Mouse (Mus musculus): Measurements from ENCODE around the gene Nup210.
"Not testable (repeated sequence)": the region's sequence is repeated elsewhere in the genome, so short reads cannot be mapped to it uniquely, and the experiment has no call there.

Nup210 gene

GRCm38 (mm10) chr6:91139846-91140245, 23.2 kb upstream of the Nup210 start:
- peak; percentile 91 for DNase-seq (ENCODE audit: low read depth, low spot score)

DNA sequence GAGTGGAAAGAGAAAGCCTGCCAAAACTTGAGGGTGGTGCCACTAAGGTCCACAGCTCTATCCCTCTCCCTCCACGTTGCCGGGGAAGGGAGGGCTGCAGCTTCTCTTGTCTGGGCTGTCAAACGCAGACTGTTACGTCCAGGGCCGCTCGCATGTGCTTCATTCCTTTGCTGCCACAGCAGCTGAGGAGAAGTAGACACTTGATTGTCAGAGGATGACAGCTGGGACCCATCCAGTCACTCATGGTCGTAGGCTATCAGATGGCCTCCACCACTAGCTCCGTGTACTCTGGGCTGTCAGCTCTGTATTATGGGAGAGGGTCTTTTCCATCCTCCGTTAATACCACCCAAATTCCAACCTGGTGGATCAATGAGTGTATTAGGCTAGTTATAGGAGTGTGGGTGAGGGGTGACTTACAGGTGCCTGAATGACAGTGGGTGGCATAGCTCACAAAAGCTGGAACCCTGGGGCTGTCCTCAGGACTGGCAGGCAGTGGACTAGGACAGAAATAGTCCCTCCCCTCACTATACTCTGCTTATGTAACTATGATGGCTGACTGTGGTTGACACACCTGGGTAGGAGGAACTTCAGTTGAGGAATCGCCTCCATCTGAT, 20.8 kb upstream of the Nup210 start:
- no peak for DNase-seq (ENCODE audit: low read depth, low spot score)

DNA sequence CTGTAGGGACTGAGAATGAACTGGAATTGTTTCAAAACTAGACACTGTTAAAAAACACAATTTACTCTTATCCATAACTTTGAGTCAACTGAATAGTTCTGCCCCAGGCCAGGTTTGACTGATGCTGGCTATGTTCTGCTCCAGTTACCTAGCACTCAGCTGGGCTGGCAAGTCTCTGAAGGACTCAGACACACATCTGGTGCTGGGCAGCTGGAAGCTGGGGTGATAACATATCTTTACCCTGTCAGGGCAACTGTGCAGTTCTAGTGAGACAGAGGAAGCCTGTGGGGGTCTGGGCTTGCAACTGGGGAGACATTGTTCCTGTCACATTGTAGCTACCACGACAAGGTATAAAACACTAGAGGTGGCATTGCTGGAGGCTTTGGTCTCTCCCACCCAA, 14.2 kb upstream of the Nup210 start:
- DNase-seq (ENCODE audit: low read depth, low spot score), result no peak

- no peak for DNase-seq (ENCODE audit: low read depth, low spot score)
Measured at GRCm38 (mm10) chr6:91128996-91129395, 12.4 kb upstream of the Nup210 start.

- no peak for DNase-seq (ENCODE audit: low read depth, low spot score)
Measured at GRCm38 (mm10) chr6:91125228-91125585, 8.6 kb upstream of the Nup210 start.

GRCm38 (mm10) chr6:91124286-91125227, 7.9 kb upstream of the Nup210 start:
- no peak for DNase-seq (ENCODE audit: low read depth, low spot score)

- no peak for DNase-seq (ENCODE audit: low read depth, low spot score)
Measured at GRCm38 (mm10) chr6:91123453-91123852, 6.8 kb upstream of the Nup210 start.

DNA sequence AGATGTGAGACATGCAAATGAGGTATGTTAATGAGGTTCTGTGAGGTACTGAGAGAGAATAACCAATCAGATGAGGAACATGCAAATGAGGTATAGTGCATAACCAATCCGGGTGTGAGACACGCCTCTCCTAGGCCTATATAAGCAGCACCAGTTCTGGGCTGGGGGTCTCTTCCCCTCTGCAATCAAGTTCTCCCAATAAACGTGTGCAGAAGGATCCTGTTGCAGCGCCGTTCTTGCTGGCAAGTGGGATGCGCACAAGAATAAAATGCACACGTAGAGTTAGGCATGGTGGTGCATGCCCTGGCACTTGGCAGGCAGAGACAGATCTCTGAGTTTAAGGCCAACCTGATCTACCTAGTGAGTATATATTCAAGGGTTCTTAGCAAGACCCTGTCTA, 4.5 kb upstream of the Nup210 start:
- DNase-seq (ENCODE audit: low read depth, low spot score), result not testable (repeated sequence)

DNA sequence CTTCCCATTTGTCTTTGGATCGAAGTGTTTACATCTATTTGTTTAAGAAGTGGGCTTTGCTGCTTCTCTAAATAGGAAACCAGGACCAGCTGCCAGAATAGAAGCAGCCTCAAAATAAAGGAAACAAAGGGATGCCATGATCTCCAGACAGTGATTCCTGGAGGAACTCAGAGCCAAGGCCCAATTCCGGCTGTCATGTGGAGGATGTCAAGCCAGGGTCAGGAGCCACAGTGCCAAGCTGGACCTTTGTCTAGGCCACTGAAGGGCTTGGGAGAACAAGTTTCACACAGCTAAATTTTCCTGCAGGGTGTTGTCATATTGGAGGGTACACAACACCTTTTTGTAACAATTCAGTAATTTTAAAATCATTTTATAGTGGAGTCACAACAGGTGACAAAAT, 3.6 kb upstream of the Nup210 start:
- no peak for DNase-seq (ENCODE audit: low read depth, low spot score)

DNA sequence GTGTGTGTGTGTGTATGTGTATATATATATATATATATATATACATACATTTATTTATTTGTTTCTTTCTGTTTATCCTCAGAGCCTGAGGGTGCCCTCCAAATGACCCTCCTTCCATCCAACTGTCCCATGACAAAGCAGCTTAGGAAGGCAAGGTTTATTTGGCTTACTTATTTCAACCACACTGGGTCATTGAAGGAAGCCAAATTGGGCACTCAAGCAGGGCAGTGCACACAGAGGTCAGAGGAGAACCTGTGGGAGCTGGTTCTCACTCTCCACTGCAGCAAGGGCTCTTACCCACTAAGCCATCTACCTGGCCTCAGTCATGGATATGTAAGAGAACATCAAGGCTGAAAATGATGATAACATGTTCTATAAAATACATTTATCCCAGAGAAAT, 1.9 kb upstream of the Nup210 start:
- DNase-seq (ENCODE audit: low read depth, low spot score), result no peak

DNA sequence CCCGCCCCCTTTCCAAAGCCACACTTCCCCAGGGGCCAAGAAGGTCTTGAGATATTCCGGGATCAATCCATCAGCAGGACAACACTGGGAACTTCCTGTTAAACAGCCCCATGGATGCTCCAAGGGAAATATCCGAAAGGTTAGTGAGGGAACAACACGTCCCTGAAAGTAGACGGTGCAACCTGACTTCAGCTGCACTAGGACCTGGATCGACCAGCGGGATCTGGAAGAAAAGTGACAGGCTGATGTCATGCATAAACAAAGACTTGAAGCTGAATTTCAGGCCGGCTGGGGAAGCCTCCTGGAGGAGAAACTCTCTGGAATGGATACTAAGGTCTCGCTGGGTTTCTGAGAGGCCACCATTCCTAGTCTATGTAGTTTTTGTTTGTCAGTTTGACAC, 520 bp upstream of the Nup210 start:
- DNase-seq (ENCODE audit: low read depth, low spot score), result no peak

- DNase-seq (ENCODE audit: low read depth, low spot score), result no peak
Measured at GRCm38 (mm10) chr6:91115863-91116243, 776 bp downstream of the Nup210 start.

DNA sequence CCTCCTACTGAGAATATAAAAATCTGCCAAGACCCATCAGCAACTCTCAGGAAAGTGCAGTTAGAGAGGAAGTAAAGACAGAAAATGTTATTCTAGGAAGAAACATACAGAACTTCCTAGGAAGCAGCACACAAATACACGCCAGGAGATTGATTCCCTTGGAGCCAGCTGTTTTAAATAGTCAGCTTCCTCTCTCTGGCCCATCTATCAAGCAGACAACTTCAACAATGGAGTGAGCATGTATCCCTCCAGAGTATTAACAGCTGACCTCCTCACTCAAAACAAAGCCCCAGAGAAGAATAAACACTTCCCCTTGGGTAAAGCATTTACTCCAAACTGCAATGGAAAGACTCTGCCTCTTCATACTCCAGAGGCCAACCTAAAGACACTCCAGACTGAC, 1.5 kb downstream of the Nup210 start:
- no peak for DNase-seq (ENCODE audit: low read depth, low spot score)

DNA sequence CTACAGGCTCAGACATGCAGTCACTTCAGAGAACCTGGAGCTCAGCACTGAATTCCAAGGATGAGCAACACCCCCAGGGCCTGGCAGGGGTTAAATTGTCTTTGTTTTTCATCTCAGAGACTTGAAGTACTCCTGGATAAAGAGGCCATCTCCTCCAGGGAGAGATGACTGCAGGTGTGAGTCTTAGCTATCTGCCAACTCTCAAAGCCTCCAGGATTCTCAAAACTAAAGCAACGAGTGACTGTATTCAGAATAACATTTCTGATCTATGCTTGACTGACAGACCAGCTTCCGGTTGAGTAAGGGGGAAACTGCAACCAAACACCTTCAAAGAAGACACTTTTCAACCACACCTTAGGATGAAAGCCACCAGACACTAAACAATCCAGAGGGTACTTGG, 1.9 kb downstream of the Nup210 start:
- no peak for DNase-seq (ENCODE audit: low read depth, low spot score)

DNA sequence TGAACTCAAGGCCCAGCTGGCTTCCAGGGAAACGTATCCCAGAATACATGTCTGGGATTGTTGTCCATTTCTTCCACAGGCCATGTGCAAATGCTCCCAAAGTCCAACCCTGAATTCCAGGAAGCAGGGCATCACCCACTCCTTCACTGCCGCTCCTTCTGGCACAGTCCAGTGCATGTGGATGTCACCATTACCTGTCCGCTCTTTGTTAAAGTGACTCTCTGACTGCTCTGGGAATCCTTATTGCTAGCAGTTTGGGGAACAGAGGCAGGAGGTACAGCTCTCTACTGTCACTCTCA, 4.7 kb downstream of the Nup210 start:
- no peak for DNase-seq (ENCODE audit: low read depth, low spot score)

DNA sequence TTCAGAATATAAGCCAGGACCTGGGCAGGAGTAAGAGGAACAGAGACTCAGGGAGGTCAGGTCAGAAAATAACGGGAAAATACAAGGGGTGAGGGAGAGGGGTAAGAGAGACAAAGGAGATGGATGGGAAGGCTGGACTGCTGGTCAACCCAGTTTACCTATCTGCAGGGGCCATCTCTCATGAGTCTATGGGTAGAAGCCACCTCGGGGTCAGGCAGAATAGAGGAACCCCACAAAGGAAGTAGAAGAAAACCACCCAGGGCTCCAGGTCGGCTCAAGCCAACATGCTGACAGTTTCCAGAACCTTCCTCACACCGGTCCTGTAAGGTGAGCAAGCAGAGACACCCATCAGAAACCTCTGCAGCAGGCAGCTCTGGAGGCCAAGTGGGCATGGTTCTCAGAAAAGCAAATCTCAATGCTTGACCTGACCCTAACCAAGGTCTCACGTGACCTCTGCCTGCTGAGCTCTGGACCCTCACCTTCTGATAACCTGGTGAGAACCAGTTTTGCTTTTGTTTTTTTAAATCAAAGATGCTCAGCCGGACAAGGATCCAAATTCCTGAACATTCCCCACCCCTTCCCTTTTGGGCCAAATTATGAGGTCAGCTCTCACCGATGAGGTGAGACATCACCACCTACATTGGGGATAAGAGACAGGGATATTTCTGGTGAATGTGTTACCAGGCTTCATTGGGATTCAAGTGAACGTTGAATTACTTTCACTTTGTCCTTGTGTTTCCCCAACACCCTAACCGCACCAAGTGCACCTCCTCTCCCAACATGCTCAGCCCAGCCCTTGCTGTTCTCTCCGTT, 5.3 kb downstream of the Nup210 start:
- DNase-seq (ENCODE audit: low read depth, low spot score), result no peak

DNA sequence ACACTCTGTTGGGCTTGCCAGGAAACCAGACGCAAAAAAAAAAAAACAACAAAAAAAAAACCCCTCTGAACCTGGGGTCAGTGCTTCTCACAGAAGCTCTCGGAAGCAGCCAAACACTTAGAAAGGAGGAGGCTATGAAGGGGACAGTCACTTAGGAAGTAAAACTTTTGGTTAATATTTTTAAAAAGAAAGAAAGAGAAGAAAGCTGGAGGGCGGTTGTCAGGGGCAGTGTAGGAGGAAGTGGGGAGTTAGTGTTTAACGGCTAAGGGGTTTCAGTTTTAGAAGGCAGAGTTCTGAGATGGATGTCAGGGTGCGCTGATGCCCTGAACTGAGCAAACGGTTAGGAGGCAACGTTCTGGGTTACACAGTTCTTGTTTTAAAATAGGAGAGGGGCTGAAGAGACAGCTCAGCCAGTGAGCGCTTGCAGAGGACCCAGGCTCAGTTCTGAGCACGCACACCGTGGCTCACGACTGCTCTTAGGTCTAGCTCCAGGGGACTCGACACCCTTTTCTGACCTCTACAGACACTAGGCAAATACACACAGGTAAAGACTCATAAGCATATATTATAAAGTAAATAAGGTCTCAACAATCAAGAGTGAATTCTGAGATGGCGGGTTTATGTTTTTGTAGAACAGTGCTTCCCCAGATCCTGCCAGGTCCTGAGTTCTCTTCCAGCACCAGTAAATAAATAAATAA, 6.2 kb downstream of the Nup210 start:
- DNase-seq (ENCODE audit: low read depth, low spot score), result no peak

DNA sequence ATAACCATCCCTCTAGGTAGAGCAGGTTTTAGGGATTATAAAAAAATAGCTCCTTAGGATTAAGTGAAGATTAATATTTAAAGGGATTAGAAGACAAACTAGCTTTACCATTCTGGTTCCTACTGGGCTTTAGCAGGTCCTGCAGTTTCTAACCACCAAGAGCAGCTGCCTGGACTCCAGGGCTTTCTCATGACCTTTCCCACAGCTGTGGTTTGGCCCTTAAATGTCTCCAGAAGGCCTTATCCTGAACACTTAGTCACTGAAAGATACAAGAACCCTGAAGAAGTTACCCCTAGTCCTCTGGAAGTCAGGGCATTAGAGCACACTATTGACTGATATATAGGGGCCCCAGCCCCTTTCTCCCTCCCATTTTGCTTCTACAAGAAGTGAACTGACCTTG, 7.1 kb downstream of the Nup210 start:
- peak; percentile 39 for DNase-seq (ENCODE audit: low read depth, low spot score)

DNA sequence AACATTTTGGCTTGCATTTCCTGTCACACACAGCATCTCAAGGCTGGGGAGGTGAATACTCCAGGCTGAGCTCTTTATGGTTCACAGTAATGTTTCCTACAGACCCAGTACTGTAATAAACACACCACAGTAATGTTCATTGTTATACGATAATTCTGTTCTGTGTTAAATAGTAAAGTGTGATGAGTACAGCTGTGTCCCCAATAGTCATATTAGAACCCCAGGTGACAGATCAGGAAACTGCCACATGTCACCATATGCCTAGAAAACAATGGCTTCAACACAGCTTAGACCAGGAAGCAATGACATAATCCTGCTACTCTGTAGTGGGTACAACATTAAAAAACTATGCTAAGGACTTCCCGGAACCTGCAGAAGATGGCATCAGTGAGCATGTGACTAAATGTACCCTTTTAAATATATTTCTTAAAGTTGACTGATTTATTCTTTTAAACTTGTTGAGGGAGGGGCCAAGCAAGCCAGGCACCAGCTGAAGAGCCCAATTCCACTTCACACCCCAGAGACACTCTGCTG, 7.6 kb downstream of the Nup210 start:
- DNase-seq (ENCODE audit: low read depth, low spot score), result no peak

GRCm38 (mm10) chr6:91108301-91108916, 8.2 kb downstream of the Nup210 start:
- DNase-seq (ENCODE audit: low read depth, low spot score), result no peak

DNA sequence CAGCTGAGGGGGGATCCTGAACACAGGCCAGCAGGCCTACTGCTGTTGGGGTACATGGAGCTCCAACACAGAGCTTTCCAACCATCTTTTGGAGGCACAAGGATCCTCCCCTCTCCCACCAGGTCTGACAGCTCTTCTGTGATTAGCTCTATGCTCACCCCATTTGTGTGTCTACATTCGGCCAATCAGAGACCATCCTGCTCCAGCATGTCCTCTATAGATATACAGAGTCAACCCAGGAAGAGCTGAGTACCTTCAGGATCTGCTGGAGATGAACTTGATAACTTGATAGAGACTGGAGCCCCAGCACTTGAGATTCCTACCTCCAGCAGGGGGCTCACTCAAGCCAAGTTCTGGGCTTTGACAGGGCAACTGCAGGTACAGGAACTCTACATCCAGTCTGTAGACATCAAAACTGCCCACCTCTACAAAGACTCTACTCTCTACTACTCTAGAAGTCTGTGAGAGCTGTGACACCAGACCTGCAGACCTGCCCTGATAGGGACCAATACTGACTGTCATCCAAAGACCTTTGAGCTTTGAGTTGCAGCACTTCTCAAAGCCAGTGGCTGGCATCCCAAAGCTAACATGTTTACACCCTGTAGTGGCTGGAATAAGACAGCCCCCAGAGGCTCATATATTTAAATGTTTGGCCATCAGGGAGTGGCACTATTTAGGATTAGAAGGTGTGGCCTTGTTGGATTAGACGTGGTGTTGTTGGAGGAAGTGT, 11.1 kb downstream of the Nup210 start:
- DNase-seq (ENCODE audit: low read depth, low spot score), result peak; percentile 15
